Mouse (Mus musculus) ES-E14 (cell line): ENCODE measurements around the gene Hnrnph2. TPM values are rescaled to one million over a fixed set of nuclear protein-coding genes. Genes with fewer than 3 reads are reported as not detected.

Source experiments
- DNase-seq: peaks from one replicate; pipeline ENCODE4 v3.0.0-alpha.2; 2013; ENCODE audit warnings: low read depth, low spot score
- H3K27ac ChIP-seq: 2 replicates; pipeline ENCODE4 v1.5.1; 2012; ENCODE audit warnings: low read depth, mild to moderate bottlenecking, low read length, moderate library complexity, mixed read lengths; ENCODE audit not compliant: poor library complexity, insufficient read depth, severe bottlenecking
- H3K36me3 ChIP-seq: 2 replicates; pipeline ENCODE4 v1.6.1; 2012; ENCODE audit warnings: mild to moderate bottlenecking, low read length, moderate library complexity, mixed read lengths; ENCODE audit not compliant: control insufficient read depth, poor library complexity, insufficient read depth, severe bottlenecking
- H3K4me1 ChIP-seq, 2 experiments: fragments of 150-350 bp in 1 of 2; sonication (generic) in 1 of 2; 2 replicates each; pipeline ENCODE4 v1.6.1; 2012; ENCODE audit warnings: low read length in 2 of 2, mild to moderate bottlenecking in 1 of 2, mixed read lengths in 1 of 2; ENCODE audit not compliant: control insufficient read depth in 2 of 2, insufficient read depth in 2 of 2, poor library complexity in 1 of 2
- H3K4me3 ChIP-seq, 2 experiments: fragments of 150-350 bp in 1 of 2; sonication (generic) in 1 of 2; 2 replicates each; pipeline ENCODE4 v1.5.1; 2012; ENCODE audit warnings: low read length in 2 of 2, low read depth in 1 of 2, mild to moderate bottlenecking in 1 of 2, mixed read lengths in 1 of 2; ENCODE audit not compliant: insufficient read depth in 1 of 2, poor library complexity in 1 of 2, severe bottlenecking in 1 of 2
- H3K9ac ChIP-seq: 2 replicates; pipeline ENCODE4 v1.6.1; 2012; ENCODE audit warnings: low read depth, mild to moderate bottlenecking, low read length, mixed read lengths; ENCODE audit not compliant: poor library complexity, insufficient read depth, severe bottlenecking
- H3K9me3 ChIP-seq: fragments of 150-350 bp; sonication (generic); 2 replicates; pipeline ENCODE4 v1.6.1; 2012; ENCODE audit warnings: low read depth, mild to moderate bottlenecking, low read length; ENCODE audit not compliant: control insufficient read depth, insufficient read depth
- CHD2 ChIP-seq: IDR thresholded peaks from 2 replicates; pipeline ENCODE4 v1.6.1; 2014; ENCODE audit warnings: mild to moderate bottlenecking, low read depth, low read length, inconsistent platforms
- HCFC1 ChIP-seq: IDR thresholded peaks from 2 replicates; pipeline ENCODE4 v1.6.1; 2012; ENCODE audit warnings: low read length, inconsistent platforms, borderline replicate concordance; ENCODE audit not compliant: insufficient read depth
- MAFK ChIP-seq: IDR thresholded peaks from 2 replicates; pipeline ENCODE4 v1.6.1; 2014; ENCODE audit warnings: mild to moderate bottlenecking, low read depth, low read length, inconsistent platforms; ENCODE audit not compliant: insufficient read depth
- ZC3H11A ChIP-seq: IDR thresholded peaks from 2 replicates; pipeline ENCODE4 v1.6.1; 2012; ENCODE audit warnings: low read depth, mild to moderate bottlenecking, inconsistent platforms, low read length, borderline replicate concordance
- ZNF384 ChIP-seq: IDR thresholded peaks from 2 replicates; pipeline ENCODE4 v1.6.1; 2012; ENCODE audit warnings: low read depth, low read length, inconsistent platforms
- in situ Hi-C, 2 experiments: fragments of 600-800 bp; cut with MboI; formaldehyde crosslinking; loops; one replicate each; pipeline ENCODE4 v1.15.1; 2025; ENCODE audit warnings: low sequenced_read_pairs in 2 of 2, inconsistent platforms in 1 of 2; ENCODE audit not compliant: unreplicated experiment in 2 of 2
- total RNA-seq: library from RNA; depleted of rRNA; stranded (reverse); fragments of 300-350 nt; gene quantifications from 2 replicates; pipeline ENCODE4 v1.2.3, GENCODE M21; 2012

The Hnrnph2 gene
- total RNA-seq, 1 experiment: 53.6 TPM

GRCm38 (mm10) chrX:134566536-134567222 is 34.3 kb upstream of the Hnrnph2 start:
- no peak for DNase-seq
- Histone ChIP-seq H3K27ac (no peak overlapping the region), H3K9ac (no peak overlapping the region), H3K9me3 (no peaks in the 10 kb centered on the region), H3K4me1 (no peaks in the 10 kb centered on the region), H3K4me3 (no peak overlapping the region), H3K36me3 (no peaks in the 10 kb centered on the region)
- in situ Hi-C loops: no loop called here
- TF ChIP-seq MAFK (no peak), CHD2 (no peak), ZNF384 (no peak), HCFC1 (no peak), ZC3H11A (no peak)

GRCm38 (mm10) chrX:134577896-134578295 is 23.1 kb upstream of the Hnrnph2 start:
- in situ Hi-C loops: no loop called here
- H3K9ac ChIP-seq: no peak overlapping the region
- no peaks in the 10 kb centered on the region for H3K36me3 ChIP-seq
- H3K9me3 ChIP-seq: no peaks in the 10 kb centered on the region
- H3K4me1 ChIP-seq: no peaks in the 10 kb centered on the region
- DNase-seq: no peak
- H3K4me3 ChIP-seq: no peak overlapping the region
- no peak for TF ChIP-seq ZNF384
- TF ChIP-seq ZC3H11A: no peak
- TF ChIP-seq HCFC1: no peak
- TF ChIP-seq CHD2: no peak
- no peak for TF ChIP-seq MAFK
- no peak overlapping the region for H3K27ac ChIP-seq

GRCm38 (mm10) chrX:134580528-134581305 is 20.3 kb upstream of the Hnrnph2 start:
- TF ChIP-seq HCFC1 (no peak), MAFK (no peak), CHD2 (no peak), ZNF384 (no peak), ZC3H11A (no peak)
- Histone ChIP-seq H3K9me3 (no peaks in the 10 kb centered on the region), H3K27ac (no peak overlapping the region), H3K4me3 (no peak overlapping the region), H3K4me1 (no peaks in the 10 kb centered on the region), H3K36me3 (no peaks in the 10 kb centered on the region), H3K9ac (no peak overlapping the region)
- no peak for DNase-seq
- in situ Hi-C loops: no loop called here

- no peak overlapping the region for H3K27ac ChIP-seq
- no peaks in the 10 kb centered on the region for H3K4me1 ChIP-seq
- TF ChIP-seq ZNF384: no peak
- no peak for TF ChIP-seq ZC3H11A
- TF ChIP-seq MAFK: no peak
- TF ChIP-seq HCFC1: no peak
- TF ChIP-seq CHD2: no peak
- DNase-seq: no peak
- no peaks in the 10 kb centered on the region for H3K9me3 ChIP-seq
- no peak overlapping the region for H3K4me3 ChIP-seq
- in situ Hi-C loops: no loop called here
- H3K9ac ChIP-seq: no peak overlapping the region
- H3K36me3 ChIP-seq: peaks cover 3% of the 10 kb centered on the region
Observed at GRCm38 (mm10) chrX:134582270-134582669, 18.7 kb upstream of the Hnrnph2 start.
